Mouse (Mus musculus) kidney, adult 2 months (tissue): ENCODE results near the gene Kif26b.

Source experiments
- CTCF ChIP-seq: fragments of 200-500 bp; conservative IDR thresholded peaks from 2 replicates; pipeline ENCODE4 v1.5.1; 2011; ENCODE audit warnings: low read depth, mild to moderate bottlenecking, control low read depth, low read length, moderate library complexity, mixed read lengths; ENCODE audit not compliant: insufficient read depth, insufficient read length
- POLR2A ChIP-seq: fragments of 200-500 bp; IDR thresholded peaks from one replicate; pipeline ENCODE4 v1.6.1; 2011; ENCODE audit warnings: low read depth, low read length, control low read depth

DNA sequence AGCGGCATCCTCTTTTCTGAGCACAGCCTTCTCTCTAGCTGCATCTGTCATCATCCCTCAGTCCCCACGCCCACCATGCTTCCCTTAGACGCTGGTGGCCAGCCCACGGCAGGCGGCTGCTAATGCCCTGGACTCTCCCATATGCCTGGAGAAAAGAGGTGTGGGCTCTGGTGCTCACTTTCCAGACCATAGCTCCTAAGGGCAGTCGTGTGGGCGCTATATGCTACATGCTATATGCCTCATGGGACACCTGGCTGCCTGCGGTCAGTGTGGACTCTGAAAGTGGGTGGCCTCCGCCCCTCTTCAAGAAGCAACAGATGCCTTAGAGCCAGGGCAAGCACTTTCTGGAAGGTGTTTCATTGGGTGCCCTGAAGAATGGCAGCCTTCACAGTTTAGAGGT is 306.9 kb downstream of the Kif26b start:
- TF ChIP-seq POLR2A (no peak), CTCF (no peak)
